Mouse (Mus musculus) macrophage (primary cell): ENCODE data around the gene Zmiz1. TPM values are rescaled to one million over a fixed set of nuclear protein-coding genes. Genes with fewer than 3 reads are reported as not detected.

ENCODE experiments used
- H3K27ac ChIP-seq: fragments of 350-480 bp; formaldehyde crosslinking; 2 replicates; pipeline ENCODE4 v1.9.0; 2021
- H3K36me3 ChIP-seq: fragments of 350-480 bp; formaldehyde crosslinking; 2 replicates; pipeline ENCODE4 v1.9.0; 2021; ENCODE audit errors: inconsistent target
- H3K4me3 ChIP-seq: fragments of 350-480 bp; formaldehyde crosslinking; 2 replicates; pipeline ENCODE4 v1.9.0; 2021; ENCODE audit errors: inconsistent target
- H3K79me2 ChIP-seq: fragments of 350-480 bp; formaldehyde crosslinking; 2 replicates; pipeline ENCODE4 v1.9.0; 2021; ENCODE audit errors: inconsistent target
- WGBS: methylation state at CpG from one replicate; pipeline ENCODE4 v1.1.7; 2026; ENCODE audit warnings: inconsistent platforms; ENCODE audit not compliant: missing documents; 5-methylcytosine and 5-hydroxymethylcytosine counted together
- polyA plus RNA-seq: library from polyadenylated mRNA; stranded (reverse); fragments of 250-400 nt; gene quantifications from 3 replicates; pipeline ENCODE4 v1.2.4, GENCODE M21; 2018; ENCODE audit warnings: inconsistent platforms

Zmiz1 gene
- polyA plus RNA-seq, 1 experiment from 2014 or later, result 135 TPM

GRCm38 (mm10) chr14:25474017-25474416, 15.0 kb downstream of the Zmiz1 start:
- Histone ChIP-seq H3K79me2 (peaks cover 100% of the 10 kb centered on the region), H3K36me3 (no peaks in the 10 kb centered on the region), H3K4me3 (no peak overlapping the region), H3K27ac (peak overlapping the region; percentile 99)
- 54% methylated on average over 4 of the region's 5 CpGs for WGBS

DNA sequence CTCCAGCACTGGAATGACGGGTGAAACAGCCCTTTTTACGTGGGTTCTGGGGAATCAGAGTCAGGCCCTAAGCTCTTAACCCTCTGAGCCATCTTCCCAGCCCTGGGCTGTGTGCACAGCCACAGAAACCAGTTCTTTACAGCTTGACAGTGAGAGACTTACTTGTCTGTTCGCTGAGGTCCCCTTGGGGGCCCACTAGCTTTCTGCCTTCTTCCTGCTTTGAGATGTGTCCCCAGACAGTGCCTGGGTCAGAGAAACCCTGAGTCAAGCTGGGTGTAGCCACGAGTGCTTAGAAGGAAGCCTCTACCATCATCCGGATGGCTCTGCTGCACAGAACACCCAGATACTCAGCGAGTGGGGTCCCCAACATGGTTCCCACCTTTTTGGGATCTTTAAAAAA, 15.7 kb downstream of the Zmiz1 start:
- Histone ChIP-seq H3K79me2 (peaks cover 100% of the 10 kb centered on the region), H3K4me3 (no peak overlapping the region), H3K27ac (peak overlapping the region; percentile 99), H3K36me3 (no peaks in the 10 kb centered on the region)
- WGBS, result 24% methylated on average over 6 of the region's 6 CpGs

DNA sequence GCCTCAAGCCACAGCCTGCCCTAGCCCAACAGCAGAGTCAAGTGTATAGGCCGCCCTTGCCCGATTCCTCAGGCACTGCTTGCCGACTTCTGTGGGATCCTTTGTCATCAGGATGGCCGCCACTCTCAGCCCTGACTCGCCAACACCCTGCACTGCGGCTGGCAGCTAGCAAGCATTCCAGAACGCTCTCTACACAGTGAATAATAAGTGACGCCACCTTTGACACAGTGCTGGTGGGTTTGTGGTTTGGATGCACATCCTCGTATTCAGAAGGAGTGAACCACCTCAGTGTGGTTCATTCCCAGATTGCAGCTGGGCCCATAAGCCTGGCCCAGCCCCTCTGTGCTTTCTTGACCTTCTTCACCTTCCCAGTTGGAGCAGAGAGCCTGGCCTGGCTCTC, 17.1 kb downstream of the Zmiz1 start:
- 52% methylated on average over 9 of the region's 9 CpGs for WGBS
- Histone ChIP-seq H3K4me3 (no peak overlapping the region), H3K79me2 (peaks cover 100% of the 10 kb centered on the region), H3K36me3 (no peaks in the 10 kb centered on the region), H3K27ac (peak overlapping the region; percentile 99)

DNA sequence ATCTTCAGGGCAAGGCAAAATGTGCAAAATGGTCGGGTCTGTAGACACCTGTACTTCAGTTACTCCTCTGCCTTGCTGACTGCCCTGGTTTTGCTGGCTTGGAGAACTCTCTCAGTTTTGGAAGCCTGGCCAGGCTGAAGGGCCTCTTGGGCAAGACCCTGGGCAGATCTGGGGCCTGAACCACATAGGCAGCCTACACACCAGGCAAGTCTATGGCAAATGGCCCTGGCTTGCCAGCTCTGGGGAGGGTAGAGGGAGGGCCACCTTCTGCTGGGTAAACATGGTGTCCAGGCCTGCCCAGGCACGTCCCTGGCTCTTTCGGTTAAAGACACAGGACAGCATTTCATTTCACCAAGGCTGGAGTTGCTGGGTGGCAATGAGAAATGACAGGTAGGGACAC, 17.5 kb downstream of the Zmiz1 start:
- Histone ChIP-seq H3K79me2 (peaks cover 100% of the 10 kb centered on the region), H3K36me3 (no peaks in the 10 kb centered on the region), H3K27ac (peak overlapping the region; percentile 99), H3K4me3 (no peak overlapping the region)
- WGBS, result 78% methylated on average over 3 of the region's 3 CpGs

- H3K27ac ChIP-seq, result peak overlapping the region; percentile 99
- no peaks in the 10 kb centered on the region for H3K36me3 ChIP-seq
- 88% methylated on average over 7 of the region's 7 CpGs for WGBS
These were observed 18.3 kb downstream of the Zmiz1 start for GRCm38 (mm10) chr14:25477268-25477667.

GRCm38 (mm10) chr14:25478257-25478656, 19.3 kb downstream of the Zmiz1 start:
- 53% methylated on average over 5 of the region's 5 CpGs for WGBS
- Histone ChIP-seq H3K79me2 (peaks cover 100% of the 10 kb centered on the region), H3K36me3 (no peaks in the 10 kb centered on the region), H3K27ac (0 out of 2 replicates have a peak overlapping the region, but pooled peaks have one; percentile 1), H3K4me3 (no peak overlapping the region)

More at GRCm38 (mm10) chr14:25477268-25477667, 18.3 kb downstream of the Zmiz1 start:
- H3K4me3 ChIP-seq, result no peak overlapping the region
- peaks cover 100% of the 10 kb centered on the region for H3K79me2 ChIP-seq

DNA sequence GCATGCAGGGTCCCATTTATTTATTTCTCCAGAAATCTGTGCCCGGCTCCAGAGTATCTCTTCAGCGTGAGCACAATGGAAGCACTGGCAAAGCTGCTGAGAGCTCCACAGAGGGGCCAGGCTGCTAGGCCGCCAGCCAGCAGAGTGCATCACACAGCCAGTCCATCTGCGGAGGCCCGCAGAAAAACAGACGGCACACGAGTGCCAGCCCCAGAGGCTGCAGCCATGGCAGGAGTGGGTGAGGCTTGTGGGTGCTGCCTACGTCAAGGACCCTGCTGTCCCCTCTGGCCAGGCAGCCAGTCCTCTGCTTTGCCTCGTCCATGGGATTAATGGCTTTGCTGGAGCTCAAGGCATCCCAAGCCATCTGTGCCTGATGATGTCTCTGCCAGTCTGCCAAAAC, 19.8 kb downstream of the Zmiz1 start:
- 87% methylated on average over 9 of the region's 9 CpGs for WGBS
- no peaks in the 10 kb centered on the region for H3K36me3 ChIP-seq
- H3K79me2 ChIP-seq, result peaks cover 100% of the 10 kb centered on the region
- no peak overlapping the region for H3K4me3 ChIP-seq
- peak overlapping the region; percentile 97 for H3K27ac ChIP-seq

- Histone ChIP-seq H3K79me2 (peaks cover 100% of the 10 kb centered on the region), H3K4me3 (no peak overlapping the region), H3K27ac (peak overlapping the region; percentile 97), H3K36me3 (no peaks in the 10 kb centered on the region)
- WGBS, result 45% methylated on average over 3 of the region's 3 CpGs
These were observed 20.9 kb downstream of the Zmiz1 start for GRCm38 (mm10) chr14:25479841-25480252.

- peak overlapping the region; percentile 21; the same call in 1 of the 2 replicates for H3K4me3 ChIP-seq
- H3K36me3 ChIP-seq, result no peaks in the 10 kb centered on the region
- 86% methylated on average over 3 of the region's 4 CpGs for WGBS
- H3K27ac ChIP-seq, result peak overlapping the region; percentile 97
- peaks cover 100% of the 10 kb centered on the region for H3K79me2 ChIP-seq
These were observed 21.5 kb downstream of the Zmiz1 start for GRCm38 (mm10) chr14:25480443-25480842.

GRCm38 (mm10) chr14:25480916-25481666, 22.1 kb downstream of the Zmiz1 start:
- Histone ChIP-seq H3K79me2 (peaks cover 100% of the 10 kb centered on the region), H3K36me3 (no peaks in the 10 kb centered on the region), H3K4me3 (peak overlapping the region; percentile 21; the same call in 1 of the 2 replicates), H3K27ac (peak overlapping the region; percentile 97)
- 12% methylated on average over 17 of the region's 20 CpGs for WGBS

GRCm38 (mm10) chr14:25481667-25482331, 22.8 kb downstream of the Zmiz1 start:
- no peaks in the 10 kb centered on the region for H3K36me3 ChIP-seq
- peak overlapping the region; percentile 97 for H3K27ac ChIP-seq
- WGBS, result 68% methylated on average over 7 of the region's 11 CpGs
- peaks cover 100% of the 10 kb centered on the region for H3K79me2 ChIP-seq
- peak overlapping the region; percentile 21; the same call in 1 of the 2 replicates for H3K4me3 ChIP-seq

GRCm38 (mm10) chr14:25482404-25482803, 23.4 kb downstream of the Zmiz1 start:
- Histone ChIP-seq H3K27ac (peak overlapping the region; percentile 97), H3K4me3 (no peak overlapping the region; the same call in 1 of the 2 replicates), H3K36me3 (no peaks in the 10 kb centered on the region), H3K79me2 (peaks cover 100% of the 10 kb centered on the region)
- 88% methylated on average over 3 of the region's 5 CpGs for WGBS

GRCm38 (mm10) chr14:25483285-25483684, 24.3 kb downstream of the Zmiz1 start:
- H3K27ac ChIP-seq, result peak overlapping the region; percentile 97
- 66% methylated on average over 2 of the region's 2 CpGs for WGBS
- no peaks in the 10 kb centered on the region for H3K36me3 ChIP-seq
- H3K79me2 ChIP-seq, result peaks cover 100% of the 10 kb centered on the region
- no peak overlapping the region for H3K4me3 ChIP-seq

DNA sequence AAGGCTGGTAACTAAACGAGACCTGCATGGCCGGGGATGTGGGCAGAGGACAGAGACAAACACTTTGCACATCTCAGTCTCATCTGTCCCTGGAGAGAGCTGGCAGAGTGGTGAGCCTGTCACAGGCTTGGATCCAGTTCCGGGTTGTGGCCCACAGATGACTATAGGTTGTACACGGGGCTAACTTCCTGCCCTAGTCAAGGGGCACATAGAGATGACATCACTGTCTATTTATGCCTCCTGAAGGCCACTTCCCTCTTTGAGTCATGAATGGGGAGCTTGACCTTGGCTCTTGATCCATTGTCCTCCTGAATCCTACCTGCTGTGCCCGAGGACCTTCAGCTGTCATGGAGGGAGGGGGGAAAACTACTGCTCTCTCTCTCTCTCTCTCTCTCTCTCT, 25.1 kb downstream of the Zmiz1 start:
- Histone ChIP-seq H3K27ac (peak overlapping the region; percentile 97), H3K36me3 (no peaks in the 10 kb centered on the region), H3K4me3 (no peak overlapping the region), H3K79me2 (peaks cover 100% of the 10 kb centered on the region)
- WGBS, result 39% methylated on average over 4 of the region's 5 CpGs

- Histone ChIP-seq H3K4me3 (no peak overlapping the region), H3K79me2 (peaks cover 100% of the 10 kb centered on the region), H3K36me3 (no peaks in the 10 kb centered on the region), H3K27ac (peak overlapping the region; percentile 97)
- 100% methylated on average over 2 of the region's 2 CpGs for WGBS
These were observed 27.2 kb downstream of the Zmiz1 start for GRCm38 (mm10) chr14:25486220-25486619.
